Mouse (Mus musculus): ENCODE data around the gene Gm28044. TPM values are rescaled to one million over a fixed set of nuclear protein-coding genes. Genes with fewer than 3 reads are reported as not detected.
"Not testable (repeated sequence)": the region's sequence is repeated elsewhere in the genome, so short reads cannot be mapped to it uniquely, and the experiment has no call there.

Gm28044 gene
- polyA plus RNA-seq, 1 experiment from 2014 or later: not detected

- WGBS: 31% methylated on average over 5 of the region's 5 CpGs
- ATAC-seq: peak; percentile 82
- peaks cover 11% of the 10 kb centered on the region for H3K4me1 ChIP-seq (ENCODE audit: control insufficient read depth, insufficient read depth, low read length)
Measured at GRCm38 (mm10) chr13:67306718-67307117, 53.6 kb downstream of the Gm28044 start.

GRCm38 (mm10) chr13:67305822-67306672 lies 54.3 kb downstream of the Gm28044 start, which contains the start of gene Zfp457:
TSS of gene Zfp457 (minus strand) at chr13:67306485.
- Histone ChIP-seq H3K9ac (ENCODE audit: low read depth, low read length) (peak within 1 kb of the TSS; percentile 82), H3K36me3 (ENCODE audit: control insufficient read depth, insufficient read depth, low read length) (no peaks in the 10 kb centered on the region), H3K27ac (ENCODE audit: low read length) (peak within 1 kb of the TSS; percentile 74), H3K27me3 (ENCODE audit: control insufficient read depth, insufficient read depth, low read depth, low read length) (no peaks in the 10 kb centered on the region), H3K4me1 (ENCODE audit: control insufficient read depth, insufficient read depth, low read length) (peaks cover 11% of the 10 kb centered on the region), H3K4me2 (ENCODE audit: low read length) (peak within 1 kb of the TSS; percentile 97), H3K4me3 (ENCODE audit: low read depth, low read length) (peak within 1 kb of the TSS; percentile 77), H3K9me3 (replicated peaks; ENCODE audit: control insufficient read depth, low read length, poor library complexity, severe bottlenecking) (no peaks in the 10 kb centered on the region; the same call in 1 of the 2 replicates)
- WGBS: 12% methylated on average over 16 of the region's 16 CpGs
- peak; percentile 100 for ATAC-seq

More at GRCm38 (mm10) chr13:67306718-67307117, 53.6 kb downstream of the Gm28044 start:
- no peaks in the 10 kb centered on the region for H3K36me3 ChIP-seq (ENCODE audit: control insufficient read depth, insufficient read depth, low read length)
- peak overlapping the region; percentile 97 for H3K4me2 ChIP-seq (ENCODE audit: low read length)
- no peaks in the 10 kb centered on the region for H3K27me3 ChIP-seq (ENCODE audit: control insufficient read depth, insufficient read depth, low read depth, low read length)
- H3K4me3 ChIP-seq (ENCODE audit: low read depth, low read length): peak overlapping the region; percentile 77
- H3K9ac ChIP-seq (ENCODE audit: low read depth, low read length): peak overlapping the region; percentile 49
- peaks cover 2% of the 10 kb centered on the region; the same call in 1 of the 2 replicates for H3K9me3 ChIP-seq (replicated peaks; ENCODE audit: control insufficient read depth, low read length, poor library complexity, severe bottlenecking)
- peak overlapping the region; percentile 74 for H3K27ac ChIP-seq (ENCODE audit: low read length)

GRCm38 (mm10) chr13:67278314-67278713 lies 82.0 kb downstream of the Gm28044 start, which contains the start of gene Zfp458:
TSS of gene Zfp458 (minus strand) at chr13:67278466.
- Histone ChIP-seq H3K4me2 (ENCODE audit: low read length) (no peak within 1 kb of the TSS), H3K9ac (ENCODE audit: low read depth, low read length) (no peak within 1 kb of the TSS), H3K36me3 (ENCODE audit: control insufficient read depth, insufficient read depth, low read length) (no peaks in the 10 kb centered on the region), H3K4me1 (ENCODE audit: control insufficient read depth, insufficient read depth, low read length) (no peaks in the 10 kb centered on the region), H3K27ac (ENCODE audit: low read length) (no peak within 1 kb of the TSS), H3K27me3 (ENCODE audit: control insufficient read depth, insufficient read depth, low read depth, low read length) (no peaks in the 10 kb centered on the region), H3K9me3 (replicated peaks; ENCODE audit: control insufficient read depth, low read length, poor library complexity, severe bottlenecking) (no peaks in the 10 kb centered on the region), H3K4me3 (ENCODE audit: low read depth, low read length) (peak within 1 kb of the TSS; percentile 9; the same call in 1 of the 2 replicates)
- ATAC-seq: no peak; the same call in 1 of the 2 replicates
- 34% methylated on average over 7 of the region's 7 CpGs for whole genome bisulfite sequencing

GRCm38 (mm10) chr13:67269383-67270065 lies 90.8 kb downstream of the Gm28044 start:
- peak overlapping the region; percentile 66 for H3K4me3 ChIP-seq (ENCODE audit: low read depth, low read length)
- H3K4me1 ChIP-seq (ENCODE audit: control insufficient read depth, insufficient read depth, low read length); H3K27me3 ChIP-seq (ENCODE audit: control insufficient read depth, insufficient read depth, low read depth, low read length); H3K36me3 ChIP-seq (ENCODE audit: control insufficient read depth, insufficient read depth, low read length); H3K9me3 ChIP-seq (replicated peaks; ENCODE audit: control insufficient read depth, low read length, poor library complexity, severe bottlenecking): not testable (repeated sequence)
- peak overlapping the region; percentile 80 for H3K4me2 ChIP-seq (ENCODE audit: low read length)
- H3K27ac ChIP-seq (ENCODE audit: low read length): peak overlapping the region; percentile 69
- ATAC-seq: peak; percentile 82
- WGBS: 51% methylated on average over 8 of the region's 9 CpGs
- H3K9ac ChIP-seq (ENCODE audit: low read depth, low read length): peak overlapping the region; percentile 81

- WGBS: 8% methylated on average over 18 of the region's 18 CpGs
- Histone ChIP-seq H3K4me1 (ENCODE audit: control insufficient read depth, insufficient read depth, low read length) (peaks cover 8% of the 10 kb centered on the region), H3K4me2 (ENCODE audit: low read length) (peak overlapping the region; percentile 80), H3K27ac (ENCODE audit: low read length) (peak overlapping the region; percentile 69), H3K36me3 (ENCODE audit: control insufficient read depth, insufficient read depth, low read length) (no peaks in the 10 kb centered on the region), H3K27me3 (ENCODE audit: control insufficient read depth, insufficient read depth, low read depth, low read length) (no peaks in the 10 kb centered on the region), H3K4me3 (ENCODE audit: low read depth, low read length) (peak overlapping the region; percentile 66), H3K9me3 (replicated peaks; ENCODE audit: control insufficient read depth, low read length, poor library complexity, severe bottlenecking) (peaks cover 4% of the 10 kb centered on the region), H3K9ac (ENCODE audit: low read depth, low read length) (peak overlapping the region; percentile 81)
- ATAC-seq: peak; percentile 99
Measured at GRCm38 (mm10) chr13:67268568-67269369, 91.6 kb downstream of the Gm28044 start.

Other genes with a start within 250 kb of the Gm28044 start
- gene Rslcan18, start 244.3 kb downstream of the Gm28044 start, polyA plus RNA-seq (2015; fragmentation: Nextera tagmentation; extraction: Ambion mirVana): not detected in 2 replicates
- gene Zfp759, start 238.9 kb downstream of the Gm28044 start, polyA plus RNA-seq (2015; fragmentation: Nextera tagmentation; extraction: Ambion mirVana): 4.5 and 4.9 TPM in 2 replicates
- gene Rsl1, start 187.4 kb downstream of the Gm28044 start, polyA plus RNA-seq (2015; fragmentation: Nextera tagmentation; extraction: Ambion mirVana): 7.7 and 8.2 TPM in 2 replicates
- gene Zfp455, start 166.0 kb downstream of the Gm28044 start, polyA plus RNA-seq (2015; fragmentation: Nextera tagmentation; extraction: Ambion mirVana): 2.3 and 2.9 TPM in 2 replicates
- gene Zfp458, start 82.1 kb downstream of the Gm28044 start, polyA plus RNA-seq (2015; fragmentation: Nextera tagmentation; extraction: Ambion mirVana): 5.8 and 6.9 TPM in 2 replicates
- gene Zfp457, start 54.1 kb downstream of the Gm28044 start, polyA plus RNA-seq (2015; fragmentation: Nextera tagmentation; extraction: Ambion mirVana): 0.97 and 1.2 TPM in 2 replicates
- gene Zfp595, start 28.0 kb downstream of the Gm28044 start, polyA plus RNA-seq (2015; fragmentation: Nextera tagmentation; extraction: Ambion mirVana): 1.6 and 1.9 TPM in 2 replicates
- gene Zfp953, start 69 bp upstream of the Gm28044 start, polyA plus RNA-seq (2015; fragmentation: Nextera tagmentation; extraction: Ambion mirVana): 0.57 and 0.65 TPM in 2 replicates
- 0.31 TPM in 1 of 2 replicates, not detected in the other for gene Gm28041, start 15.2 kb upstream of the Gm28044 start, polyA plus RNA-seq (2015; fragmentation: Nextera tagmentation; extraction: Ambion mirVana)
- gene Zfp456, start 15.3 kb upstream of the Gm28044 start, polyA plus RNA-seq (2015; fragmentation: Nextera tagmentation; extraction: Ambion mirVana): 0.58 and 0.67 TPM in 2 replicates
- 3.8 and 4.0 TPM in 2 replicates for gene Zfp429, start 39.3 kb upstream of the Gm28044 start, polyA plus RNA-seq (2015; fragmentation: Nextera tagmentation; extraction: Ambion mirVana)
- 0.77 and 1.7 TPM in 2 replicates for gene Zfp459, start 60.9 kb upstream of the Gm28044 start, polyA plus RNA-seq (2015; fragmentation: Nextera tagmentation; extraction: Ambion mirVana)
- gene Zfp874a, start 91.1 kb upstream of the Gm28044 start, polyA plus RNA-seq (2015; fragmentation: Nextera tagmentation; extraction: Ambion mirVana): 6.5 TPM in 2 replicates
- gene Zfp874b, start 123.7 kb upstream of the Gm28044 start, polyA plus RNA-seq (2015; fragmentation: Nextera tagmentation; extraction: Ambion mirVana): 3.0 and 3.1 TPM in 2 replicates
- gene Zfp58, start 140.0 kb upstream of the Gm28044 start, polyA plus RNA-seq (2015; fragmentation: Nextera tagmentation; extraction: Ambion mirVana): 11.4 and 12.9 TPM in 2 replicates
- gene Gm26965, start 165.6 kb upstream of the Gm28044 start, polyA plus RNA-seq (2015; fragmentation: Nextera tagmentation; extraction: Ambion mirVana): 0.40 and 0.50 TPM in 2 replicates
- gene Zfp87, start 165.6 kb upstream of the Gm28044 start, polyA plus RNA-seq (2015; fragmentation: Nextera tagmentation; extraction: Ambion mirVana): 35.8 and 38.0 TPM in 2 replicates
- gene Zfp748, start 193.3 kb upstream of the Gm28044 start, polyA plus RNA-seq (2015; fragmentation: Nextera tagmentation; extraction: Ambion mirVana): 16.0 and 16.3 TPM in 2 replicates
- gene Zfp729b, start 249.2 kb upstream of the Gm28044 start, polyA plus RNA-seq (2015; fragmentation: Nextera tagmentation; extraction: Ambion mirVana): 5.5 and 5.8 TPM in 2 replicates